Mouse (Mus musculus): ENCODE data around the gene Nlgn1. TPM values are rescaled to one million over a fixed set of nuclear protein-coding genes. Genes with fewer than 3 reads are reported as not detected.

Gene Nlgn1
- polyA plus RNA-seq, 2 experiments = 2.6 to 3.5 TPM

GRCm38 (mm10) chr3:26317397-26317796 lies 14.9 kb downstream of the Nlgn1 start:
- ATAC-seq (ENCODE audit: low FRiP score, low read depth) = no peak

GRCm38 (mm10) chr3:26297869-26298268 lies 34.4 kb downstream of the Nlgn1 start:
- H3K27me3 ChIP-seq (ENCODE audit: control insufficient read depth, insufficient read depth, low read length) = no peaks in the 10 kb centered on the region
- 46% methylated on average over 5 of the region's 5 CpGs for WGBS
- H3K9ac ChIP-seq (ENCODE audit: low read depth, low read length, severe bottlenecking) = no peak overlapping the region
- H3K9me3 ChIP-seq (ENCODE audit: control insufficient read depth, low read length) = no peaks in the 10 kb centered on the region
- TF ChIP-seq POLR2A (IDR thresholded peaks at IDR 0.05; ENCODE audit: borderline replicate concordance, extremely low read depth, insufficient read depth, insufficient read length) = no peak
- H3K4me1 ChIP-seq (ENCODE audit: control insufficient read depth, insufficient read depth, low read length) = no peaks in the 10 kb centered on the region
- no peak overlapping the region for H3K27ac ChIP-seq (replicated peaks; ENCODE audit: low read depth, low read length)
- no peak overlapping the region for H3K4me3 ChIP-seq (replicated peaks; ENCODE audit: low read length)
- ATAC-seq (ENCODE audit: low FRiP score, low read depth) = no peak
- no peak overlapping the region for H3K4me2 ChIP-seq (replicated peaks; ENCODE audit: low read depth, low read length, severe bottlenecking)
- no peaks in the 10 kb centered on the region for H3K36me3 ChIP-seq (ENCODE audit: control insufficient read depth, insufficient read depth, low read length)
- no peak for DNase-seq (ENCODE audit: low spot score)

More at GRCm38 (mm10) chr3:26317397-26317796, 14.9 kb downstream of the Nlgn1 start:
- Histone ChIP-seq H3K4me3 (replicated peaks; ENCODE audit: low read length) (no peak overlapping the region), H3K4me2 (replicated peaks; ENCODE audit: low read depth, low read length, severe bottlenecking) (no peak overlapping the region), H3K9me3 (ENCODE audit: control insufficient read depth, low read length) (no peaks in the 10 kb centered on the region), H3K36me3 (ENCODE audit: control insufficient read depth, insufficient read depth, low read length) (no peaks in the 10 kb centered on the region), H3K27ac (replicated peaks; ENCODE audit: low read depth, low read length) (no peak overlapping the region), H3K27me3 (ENCODE audit: control insufficient read depth, insufficient read depth, low read length) (no peaks in the 10 kb centered on the region), H3K9ac (ENCODE audit: low read depth, low read length, severe bottlenecking) (no peak overlapping the region), H3K4me1 (ENCODE audit: control insufficient read depth, insufficient read depth, low read length) (no peaks in the 10 kb centered on the region)
- TF ChIP-seq POLR2A (IDR thresholded peaks at IDR 0.05; ENCODE audit: borderline replicate concordance, extremely low read depth, insufficient read depth, insufficient read length) = no peak
- 92% methylated on average over 2 of the region's 2 CpGs for WGBS
- DNase-seq (ENCODE audit: low spot score) = no peak

- 68% methylated on average over 4 of the region's 4 CpGs for WGBS
- no peaks in the 10 kb centered on the region for H3K9me3 ChIP-seq (ENCODE audit: control insufficient read depth, low read length)
- no peak overlapping the region for H3K4me3 ChIP-seq (replicated peaks; ENCODE audit: low read length)
- TF ChIP-seq POLR2A (IDR thresholded peaks at IDR 0.05; ENCODE audit: borderline replicate concordance, extremely low read depth, insufficient read depth, insufficient read length) = no peak
- H3K36me3 ChIP-seq (ENCODE audit: control insufficient read depth, insufficient read depth, low read length) = no peaks in the 10 kb centered on the region
- DNase-seq (ENCODE audit: low spot score) = no peak
- H3K27me3 ChIP-seq (ENCODE audit: control insufficient read depth, insufficient read depth, low read length) = no peaks in the 10 kb centered on the region
- no peak overlapping the region for H3K9ac ChIP-seq (ENCODE audit: low read depth, low read length, severe bottlenecking)
- no peak overlapping the region for H3K27ac ChIP-seq (replicated peaks; ENCODE audit: low read depth, low read length)
- H3K4me2 ChIP-seq (replicated peaks; ENCODE audit: low read depth, low read length, severe bottlenecking) = no peak overlapping the region
- no peak for ATAC-seq (ENCODE audit: low FRiP score, low read depth)
- H3K4me1 ChIP-seq (ENCODE audit: control insufficient read depth, insufficient read depth, low read length) = no peaks in the 10 kb centered on the region
Measured at GRCm38 (mm10) chr3:26270894-26271795, 61.1 kb downstream of the Nlgn1 start.

GRCm38 (mm10) chr3:26246564-26246963 lies 85.7 kb downstream of the Nlgn1 start:
- H3K4me1 ChIP-seq (ENCODE audit: control insufficient read depth, insufficient read depth, low read length) = no peaks in the 10 kb centered on the region
- H3K27me3 ChIP-seq (ENCODE audit: control insufficient read depth, insufficient read depth, low read length) = no peaks in the 10 kb centered on the region
- no peak overlapping the region for H3K27ac ChIP-seq (replicated peaks; ENCODE audit: low read depth, low read length)
- H3K4me3 ChIP-seq (replicated peaks; ENCODE audit: low read length) = no peak overlapping the region
- WGBS = 79% methylated on average over 7 of the region's 7 CpGs
- no peak for TF ChIP-seq POLR2A (IDR thresholded peaks at IDR 0.05; ENCODE audit: borderline replicate concordance, extremely low read depth, insufficient read depth, insufficient read length)
- no peaks in the 10 kb centered on the region for H3K36me3 ChIP-seq (ENCODE audit: control insufficient read depth, insufficient read depth, low read length)
- ATAC-seq (ENCODE audit: low FRiP score, low read depth) = no peak
- no peaks in the 10 kb centered on the region for H3K9me3 ChIP-seq (ENCODE audit: control insufficient read depth, low read length)
- H3K9ac ChIP-seq (ENCODE audit: low read depth, low read length, severe bottlenecking) = no peak overlapping the region
- no peak overlapping the region for H3K4me2 ChIP-seq (replicated peaks; ENCODE audit: low read depth, low read length, severe bottlenecking)
- no peak for DNase-seq (ENCODE audit: low spot score)

GRCm38 (mm10) chr3:26243274-26243673 lies 89.0 kb downstream of the Nlgn1 start:
- no peaks in the 10 kb centered on the region for H3K4me1 ChIP-seq (ENCODE audit: control insufficient read depth, insufficient read depth, low read length)
- WGBS = 75% methylated on average over 2 of the region's 2 CpGs

More at GRCm38 (mm10) chr3:26243274-26243673, 89.0 kb downstream of the Nlgn1 start:
- Histone ChIP-seq H3K27ac (replicated peaks; ENCODE audit: low read depth, low read length) (no peak overlapping the region), H3K4me3 (replicated peaks; ENCODE audit: low read length) (no peak overlapping the region), H3K27me3 (ENCODE audit: control insufficient read depth, insufficient read depth, low read length) (no peaks in the 10 kb centered on the region), H3K9me3 (ENCODE audit: control insufficient read depth, low read length) (no peaks in the 10 kb centered on the region), H3K36me3 (ENCODE audit: control insufficient read depth, insufficient read depth, low read length) (no peaks in the 10 kb centered on the region), H3K4me2 (replicated peaks; ENCODE audit: low read depth, low read length, severe bottlenecking) (no peak overlapping the region), H3K9ac (ENCODE audit: low read depth, low read length, severe bottlenecking) (no peak overlapping the region)
- TF ChIP-seq POLR2A (IDR thresholded peaks at IDR 0.05; ENCODE audit: borderline replicate concordance, extremely low read depth, insufficient read depth, insufficient read length) = no peak
- DNase-seq (ENCODE audit: low spot score) (no peak), ATAC-seq (ENCODE audit: low FRiP score, low read depth) (no peak)

All from limb, embryonic 14.5 days (tissue).